Mouse (Mus musculus): ENCODE measurements at regions not wholly inside any gene's neighbourhood (a gene's known extent, or its start where the extent isn't known, plus 50 kb on each side); places are given as distances from the start of the nearest gene placed in this dataset.
A peak's percentile ranks its signal among the peaks of the same experiment; 100 is the strongest.

- no peak for DNase-seq
These were observed 143.9 kb upstream of the Tle3 start for GRCm38 (mm10) chr9:61228230-61228631.

GRCm38 (mm10) chr9:61230306-61230705 lies 141.9 kb upstream of the Tle3 start:
- no peak for DNase-seq

GRCm38 (mm10) chr9:61232630-61233029 lies 139.5 kb upstream of the Tle3 start:
- no peak for DNase-seq

GRCm38 (mm10) chr9:61233251-61233650 lies 138.9 kb upstream of the Tle3 start:
- no peak for DNase-seq

GRCm38 (mm10) chr9:61235653-61236610 lies 136.2 kb upstream of the Tle3 start:
- peak in 1 of 2 experiments; percentile 23 for DNase-seq

GRCm38 (mm10) chr9:61238687-61239250 lies 133.4 kb upstream of the Tle3 start:
- no peak for DNase-seq

- DNase-seq, result no peak
These were observed 132.8 kb upstream of the Tle3 start for GRCm38 (mm10) chr9:61239328-61239727.

- no peak for DNase-seq
These were observed 130.7 kb upstream of the Tle3 start for GRCm38 (mm10) chr9:61241442-61241841.

- no peak for DNase-seq
These were observed 129.9 kb upstream of the Tle3 start for GRCm38 (mm10) chr9:61242167-61242860.

- DNase-seq, result no peak
These were observed 128.9 kb upstream of the Tle3 start for GRCm38 (mm10) chr9:61243289-61243688.

- no peak for DNase-seq
These were observed 122.3 kb upstream of the Tle3 start for GRCm38 (mm10) chr9:61249691-61250425.

GRCm38 (mm10) chr9:61251606-61252005 lies 120.6 kb upstream of the Tle3 start:
- DNase-seq, result peak; percentile 33 to 47

- no peak for DNase-seq
These were observed 118.4 kb upstream of the Tle3 start for GRCm38 (mm10) chr9:61253761-61254160.

- no peak for DNase-seq
These were observed 114.7 kb upstream of the Tle3 start for GRCm38 (mm10) chr9:61257488-61257887.

GRCm38 (mm10) chr9:61258100-61258499 lies 114.1 kb upstream of the Tle3 start:
- DNase-seq, result no peak

GRCm38 (mm10) chr9:61259421-61260174 lies 112.6 kb upstream of the Tle3 start:
- no peak for DNase-seq

GRCm38 (mm10) chr9:61261263-61261662 lies 110.9 kb upstream of the Tle3 start:
- DNase-seq, result no peak

GRCm38 (mm10) chr9:61261739-61262333 lies 110.3 kb upstream of the Tle3 start:
- DNase-seq, result no peak

GRCm38 (mm10) chr9:61263335-61263734 lies 108.8 kb upstream of the Tle3 start:
- no peak for DNase-seq

- no peak for DNase-seq
These were observed 106.7 kb upstream of the Tle3 start for GRCm38 (mm10) chr9:61265466-61265865.

GRCm38 (mm10) chr9:61266992-61267391 lies 105.2 kb upstream of the Tle3 start:
- DNase-seq, result no peak

- no peak for DNase-seq
These were observed 104.6 kb upstream of the Tle3 start for GRCm38 (mm10) chr9:61267541-61267940.

All from thymus, adult 18-20 months (tissue).